Mouse (Mus musculus) E14TG2a.4 (cell line): ENCODE measurements at regions not wholly inside any gene's neighbourhood (a gene's known extent, or its start where the extent isn't known, plus 50 kb on each side); places are given as distances from the start of the nearest gene placed in this dataset.

Experiments
- H3K27me3 ChIP-seq: 2 replicates; pipeline ENCODE4 v1.6.1; 2014; ENCODE audit warnings: low read length, control low read depth; ENCODE audit not compliant: insufficient read depth
- H3K36me3 ChIP-seq: 2 replicates; pipeline ENCODE4 v1.6.1; 2014; ENCODE audit warnings: low read length, control low read depth; ENCODE audit not compliant: insufficient read depth
- H3K4me1 ChIP-seq: replicated peaks from 2 replicates; pipeline ENCODE4 v1.6.1; 2014; ENCODE audit warnings: low read depth, low read length, control low read depth
- H3K4me3 ChIP-seq: replicated peaks from 2 replicates; pipeline ENCODE4 v1.5.1; 2014; ENCODE audit warnings: mild to moderate bottlenecking, low read length
- H3K9me3 ChIP-seq: 2 replicates; pipeline ENCODE4 v1.6.1; 2014; ENCODE audit warnings: low read length, control low read depth
- CTCF ChIP-seq: conservative IDR thresholded peaks from 2 replicates; pipeline ENCODE4 v1.5.1; 2014; ENCODE audit warnings: low read length
- NANOG ChIP-seq: IDR thresholded peaks from 2 replicates; pipeline ENCODE4 v1.6.1; 2014; ENCODE audit warnings: borderline replicate concordance, low read length, mixed read lengths
- POU5F1 ChIP-seq: IDR thresholded peaks from 2 replicates; pipeline ENCODE4 v1.6.1; 2014; ENCODE audit warnings: low read length, borderline replicate concordance

- TF ChIP-seq NANOG (no peak), POU5F1 (no peak), CTCF (no peak)
- Histone ChIP-seq H3K4me3 (no peak overlapping the region), H3K27me3 (no peaks in the 10 kb centered on the region)
These were observed 104.1 kb upstream of the Zfp648 start for GRCm38 (mm10) chr1:154096911-154097310.

DNA sequence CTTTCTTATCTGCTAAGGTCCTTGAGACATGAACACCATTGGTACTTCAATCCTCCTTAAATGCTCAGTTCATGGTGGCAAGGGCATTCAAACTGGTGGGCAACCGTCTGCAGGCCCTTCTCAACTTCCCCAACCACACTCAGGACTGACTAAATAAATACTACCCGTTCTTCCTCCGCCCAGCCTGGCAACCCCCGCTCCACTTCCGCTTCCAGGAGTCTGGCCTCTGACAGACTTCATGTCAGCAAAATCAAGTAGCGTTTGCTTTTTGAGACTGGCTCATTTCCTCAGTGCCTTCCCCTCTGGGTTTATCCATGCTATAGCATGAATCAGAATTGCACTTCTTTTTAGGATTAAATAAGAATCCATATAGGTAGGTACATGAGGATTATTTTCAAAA is 103.3 kb upstream of the Zfp648 start:
- peaks cover 86% of the 10 kb centered on the region for H3K4me1 ChIP-seq
- H3K27me3 ChIP-seq = no peaks in the 10 kb centered on the region
- no peak overlapping the region for H3K4me3 ChIP-seq
- H3K36me3 ChIP-seq = no peaks in the 10 kb centered on the region
- TF ChIP-seq NANOG (no peak), CTCF (no peak), POU5F1 (no peak)
- peaks cover 7% of the 10 kb centered on the region; the same call in 1 of the 2 replicates for H3K9me3 ChIP-seq

More at GRCm38 (mm10) chr1:154096911-154097310, 104.1 kb upstream of the Zfp648 start:
- Histone ChIP-seq H3K4me1 (peaks cover 83% of the 10 kb centered on the region), H3K36me3 (no peaks in the 10 kb centered on the region), H3K9me3 (peaks cover 7% of the 10 kb centered on the region; the same call in 1 of the 2 replicates)

DNA sequence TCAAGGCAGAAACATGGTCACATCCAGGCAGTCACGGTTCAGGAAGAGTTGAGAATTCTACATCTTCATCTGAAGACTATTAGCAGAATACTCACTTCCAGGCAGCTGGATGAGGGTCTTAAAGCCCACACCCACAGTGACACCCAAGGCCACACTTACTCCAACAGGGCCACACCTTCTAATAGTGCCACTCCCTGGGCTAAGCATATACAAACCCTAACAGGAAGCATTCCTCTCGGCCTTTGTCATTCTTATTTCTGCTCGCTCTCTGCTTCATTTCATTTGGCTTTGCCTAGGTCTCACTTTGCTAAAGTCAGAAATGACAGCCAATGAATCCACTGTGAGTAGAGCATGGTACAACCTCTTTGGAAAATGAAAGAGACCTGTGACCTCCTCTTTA is 100.4 kb upstream of the Zfp648 start:
- no peak overlapping the region for H3K4me3 ChIP-seq
- peaks cover 7% of the 10 kb centered on the region; the same call in 1 of the 2 replicates for H3K9me3 ChIP-seq
- peaks cover 80% of the 10 kb centered on the region for H3K4me1 ChIP-seq
- no peaks in the 10 kb centered on the region for H3K36me3 ChIP-seq
- no peaks in the 10 kb centered on the region for H3K27me3 ChIP-seq
- TF ChIP-seq POU5F1 (no peak), CTCF (no peak), NANOG (no peak)

DNA sequence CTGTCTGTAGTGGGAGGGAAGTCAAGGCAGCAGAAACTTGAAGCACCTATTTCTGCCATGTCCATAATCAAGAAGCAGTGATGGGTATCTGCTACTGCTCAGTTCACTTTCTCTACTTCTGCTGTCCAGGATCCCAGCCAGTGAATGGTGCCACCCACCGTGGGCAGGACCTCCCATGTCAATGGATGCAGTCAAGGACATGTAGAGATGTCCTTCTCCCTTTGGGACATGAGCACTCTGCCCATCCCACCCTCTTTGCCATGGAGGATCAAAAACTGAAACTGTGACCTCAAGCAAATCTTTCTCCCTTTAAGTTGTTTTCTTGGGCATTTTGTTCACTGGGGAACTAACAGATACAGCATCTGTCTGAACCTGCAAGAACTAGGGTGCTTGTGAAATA is 99.6 kb upstream of the Zfp648 start:
- H3K4me3 ChIP-seq = no peak overlapping the region
- no peaks in the 10 kb centered on the region for H3K36me3 ChIP-seq
- peaks cover 73% of the 10 kb centered on the region for H3K4me1 ChIP-seq
- peaks cover 7% of the 10 kb centered on the region; the same call in 1 of the 2 replicates for H3K9me3 ChIP-seq
- TF ChIP-seq CTCF = no peak
- no peak for TF ChIP-seq POU5F1
- no peaks in the 10 kb centered on the region for H3K27me3 ChIP-seq

DNA sequence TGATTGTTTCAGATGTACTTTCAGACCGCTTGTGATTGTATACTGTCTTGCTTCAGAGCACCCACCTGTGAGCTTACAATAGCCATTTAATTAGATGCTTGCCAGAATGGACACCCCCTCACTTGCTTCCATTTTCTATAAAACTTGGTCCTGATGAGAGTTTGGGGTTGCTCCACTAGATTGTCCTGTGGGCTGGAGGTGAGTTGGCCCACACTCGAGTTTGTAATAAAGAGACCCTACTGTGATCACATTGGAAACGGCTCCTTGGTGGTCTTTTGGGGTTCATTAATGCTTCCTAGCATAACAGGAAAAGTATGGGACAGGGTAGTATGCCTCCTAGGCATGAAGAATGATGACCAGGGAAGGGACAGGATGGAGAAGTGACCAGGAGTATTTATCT is 98.8 kb upstream of the Zfp648 start:
- Histone ChIP-seq H3K36me3 (no peaks in the 10 kb centered on the region), H3K4me1 (peaks cover 69% of the 10 kb centered on the region), H3K27me3 (no peaks in the 10 kb centered on the region), H3K9me3 (peaks cover 7% of the 10 kb centered on the region; the same call in 1 of the 2 replicates), H3K4me3 (no peak overlapping the region)
- TF ChIP-seq POU5F1 = no peak
- TF ChIP-seq NANOG = peak; percentile 21; the same call in 1 of the 2 replicates

GRCm38 (mm10) chr1:154102871-154103596 is 98.0 kb upstream of the Zfp648 start:
- Histone ChIP-seq H3K36me3 (no peaks in the 10 kb centered on the region), H3K4me3 (0 out of 2 replicates have a peak overlapping the region, but pooled peaks have one; percentile 3), H3K9me3 (peaks cover 7% of the 10 kb centered on the region; the same call in 1 of the 2 replicates), H3K27me3 (no peaks in the 10 kb centered on the region), H3K4me1 (peaks cover 67% of the 10 kb centered on the region)
- TF ChIP-seq CTCF = no peak

- Histone ChIP-seq H3K36me3 (no peaks in the 10 kb centered on the region), H3K27me3 (no peaks in the 10 kb centered on the region), H3K4me1 (peaks cover 61% of the 10 kb centered on the region), H3K9me3 (peaks cover 7% of the 10 kb centered on the region; the same call in 1 of the 2 replicates), H3K4me3 (no peak overlapping the region)
- TF ChIP-seq NANOG (no peak), POU5F1 (no peak), CTCF (no peak)
These were observed 97.4 kb upstream of the Zfp648 start for GRCm38 (mm10) chr1:154103597-154103923.

GRCm38 (mm10) chr1:154104006-154104600 is 96.9 kb upstream of the Zfp648 start:
- TF ChIP-seq NANOG (no peak), CTCF (no peak), POU5F1 (no peak)
- peaks cover 56% of the 10 kb centered on the region for H3K4me1 ChIP-seq
- H3K4me3 ChIP-seq = no peak overlapping the region
- H3K27me3 ChIP-seq = no peaks in the 10 kb centered on the region
- peaks cover 7% of the 10 kb centered on the region; the same call in 1 of the 2 replicates for H3K9me3 ChIP-seq
- H3K36me3 ChIP-seq = no peaks in the 10 kb centered on the region

DNA sequence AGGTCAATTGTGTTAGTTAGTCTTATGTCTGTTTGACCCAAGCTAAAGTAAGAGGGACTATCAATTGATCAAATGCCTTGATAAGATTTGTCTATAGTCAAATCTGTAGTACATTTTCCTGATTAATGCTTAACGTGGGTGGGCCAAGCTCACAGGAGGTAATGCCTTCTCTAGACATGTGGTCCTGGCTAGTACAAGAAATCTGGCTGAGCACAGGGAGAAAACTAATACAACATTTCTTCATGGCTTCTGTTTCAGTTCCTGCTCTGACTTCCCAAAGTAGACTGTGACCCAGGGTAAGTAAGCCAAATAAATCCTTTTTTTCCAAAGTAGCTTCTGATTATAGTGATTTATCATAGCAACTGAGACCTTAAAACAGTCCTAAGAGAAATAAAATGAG is 96.2 kb upstream of the Zfp648 start:
- Histone ChIP-seq H3K27me3 (no peaks in the 10 kb centered on the region), H3K4me3 (no peak overlapping the region), H3K4me1 (peaks cover 53% of the 10 kb centered on the region), H3K9me3 (0 out of 2 replicates have a peak, but pooled peaks cover under 1% of the 10 kb centered on the region), H3K36me3 (no peaks in the 10 kb centered on the region)
- TF ChIP-seq CTCF (no peak), POU5F1 (no peak), NANOG (no peak)
